Mouse (Mus musculus) layer of hippocampus, postnatal 10 days (tissue): Measurements from ENCODE around the gene Gm21731. TPM values are rescaled to one million over a fixed set of nuclear protein-coding genes. Genes with fewer than 3 reads are reported as not detected.
"Not testable (repeated sequence)": the region's sequence is repeated elsewhere in the genome, so short reads cannot be mapped to it uniquely, and the experiment has no call there.

ENCODE experiments used
- DNase-seq, 2 experiments: peaks; one replicate each; pipeline ENCODE4 v3.0.0; 2021; ENCODE audit warnings: low spot score in 2 of 2
- long read RNA-seq: library from polyadenylated mRNA; stranded (forward); transcript quantifications from one replicate; pipeline ENCODE4 v2.0.0, GENCODE M21; 2023
- total RNA-seq, 2 experiments: library from RNA; stranded (reverse); gene quantifications; 2 replicates each; pipeline ENCODE4 v1.2.3; 2021

Gm21731 gene
- not detected for total RNA-seq
- long read RNA-seq: 0 reads

- not testable (repeated sequence) for DNase-seq
Measured at GRCm38 (mm10) chr13:120238811-120239210, at the start of gene Gm21731. Gene Gm21731 (plus strand): TSS chr13:120239111.

DNA sequence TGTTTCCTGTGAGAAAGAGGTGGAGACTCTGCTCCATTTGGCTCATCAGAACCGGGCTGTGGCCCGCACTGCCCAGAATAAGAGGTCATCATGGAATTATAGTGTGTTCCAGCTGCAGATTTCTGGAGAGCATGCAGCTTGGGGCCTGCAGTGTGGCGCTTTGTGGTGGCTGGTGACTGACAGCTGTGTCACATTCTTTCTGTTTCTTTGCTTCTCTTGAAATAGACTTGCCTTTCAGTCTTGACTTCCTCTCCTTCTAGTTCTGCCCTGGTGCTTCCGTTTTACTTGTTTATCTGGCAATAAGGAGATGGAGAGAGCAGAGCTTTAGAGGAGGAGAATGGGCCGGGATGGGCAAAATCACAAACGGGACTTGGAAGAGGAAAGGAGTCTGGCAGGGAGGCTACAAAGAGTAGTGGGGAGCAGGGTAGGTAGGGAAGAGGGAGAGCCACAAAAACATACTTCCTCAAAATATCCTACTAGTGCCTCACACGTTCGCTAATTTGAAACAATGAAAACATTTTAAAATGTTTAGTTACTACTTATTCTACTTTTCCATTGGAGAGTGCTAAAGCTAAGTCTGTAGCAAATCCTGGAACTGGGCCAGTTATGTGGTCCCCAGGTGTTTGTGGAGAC is 42.6 kb upstream of the Gm21731 start:
- not testable (repeated sequence) for DNase-seq

- DNase-seq: not testable (repeated sequence)
Measured at GRCm38 (mm10) chr13:120215847-120216246, 23.1 kb upstream of the Gm21731 start, which contains the start of gene Gm21762. Gene Gm21762 (minus strand): TSS chr13:120215947.

- DNase-seq: not testable (repeated sequence)
Measured at GRCm38 (mm10) chr13:120220922-120221321, 18.0 kb upstream of the Gm21731 start.

DNA sequence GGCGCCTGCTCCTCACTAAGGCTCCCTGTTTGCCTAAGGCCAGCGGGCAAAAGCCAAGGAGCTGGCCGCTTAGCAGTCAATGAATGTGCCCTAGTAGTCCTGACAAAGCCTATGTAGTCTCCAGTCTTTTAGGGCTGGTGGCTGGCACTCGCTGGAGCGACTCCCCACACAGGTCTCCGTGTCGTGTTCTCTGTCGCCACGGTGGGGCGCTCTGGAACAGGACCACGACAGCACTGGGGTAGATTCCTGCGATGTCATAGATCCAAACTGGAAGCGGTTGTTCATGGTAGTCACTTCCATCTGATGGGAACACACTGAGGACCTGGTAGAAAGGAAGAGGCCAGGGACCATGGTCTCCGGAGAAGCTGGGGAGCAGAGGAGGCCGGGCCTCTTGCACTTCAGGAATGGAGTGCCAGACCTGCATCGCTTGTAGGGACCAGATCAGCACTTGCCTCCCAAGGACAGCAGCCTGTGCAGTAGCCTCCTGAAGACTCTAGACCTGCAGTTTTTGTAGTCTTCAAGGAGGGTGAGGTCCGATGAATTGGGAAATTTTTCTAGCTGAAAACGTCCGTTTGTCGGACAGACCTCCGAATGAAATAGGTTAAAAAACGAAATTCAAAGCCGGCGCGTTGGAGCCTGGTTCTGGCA is 15.8 kb upstream of the Gm21731 start:
- not testable (repeated sequence) for DNase-seq

DNA sequence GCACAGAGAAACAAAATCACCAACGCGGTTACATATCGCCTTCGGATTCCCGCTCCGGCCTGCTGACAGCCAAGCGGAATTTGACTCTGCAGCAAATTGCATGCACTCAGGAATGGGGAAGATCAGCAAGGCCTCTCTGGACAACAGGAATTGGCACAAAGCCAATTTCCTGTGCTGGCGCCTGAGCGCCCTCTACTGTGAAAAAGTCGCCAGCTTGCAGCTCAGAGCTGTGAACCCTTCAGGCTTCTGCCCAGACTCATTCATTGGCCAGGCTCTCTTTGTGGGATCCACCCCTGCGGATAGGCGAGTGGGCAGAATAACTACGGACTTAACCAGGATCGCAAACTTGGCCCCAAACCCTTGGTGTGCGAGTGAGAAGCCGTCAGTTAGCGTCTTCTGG is 7.1 kb upstream of the Gm21731 start:
- DNase-seq: not testable (repeated sequence)

DNA sequence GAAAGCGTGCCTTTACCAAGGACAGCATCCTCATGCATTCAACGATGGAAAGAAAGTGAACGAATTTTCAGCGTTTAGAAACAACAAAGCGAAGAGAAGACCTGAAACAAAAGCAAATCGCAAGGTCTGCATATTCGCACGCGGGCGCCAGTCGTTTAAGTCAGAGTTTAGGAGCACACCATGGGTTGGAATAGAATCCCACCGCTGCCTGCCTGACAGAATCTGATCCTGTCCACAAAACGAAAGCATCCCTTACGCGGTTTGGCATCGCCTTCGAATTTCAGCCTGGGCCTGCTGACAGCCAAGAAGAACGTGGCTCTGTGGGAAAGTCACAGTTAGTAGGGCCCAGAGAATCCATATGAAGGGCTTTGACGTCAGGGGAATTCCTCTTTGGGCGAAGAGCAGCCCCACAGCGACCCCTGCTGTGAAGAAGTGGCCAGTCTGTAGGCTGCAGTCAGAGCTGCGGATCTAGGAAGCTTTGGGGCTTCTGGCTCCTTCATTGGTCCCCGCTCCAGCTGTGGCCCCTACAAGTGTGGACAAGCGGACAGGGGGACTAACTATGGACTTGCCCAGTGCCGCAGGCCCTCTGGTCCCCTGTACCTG is 6.4 kb upstream of the Gm21731 start:
- not testable (repeated sequence) for DNase-seq

- DNase-seq: not testable (repeated sequence)
Measured at GRCm38 (mm10) chr13:120251208-120251924, 12.5 kb downstream of the Gm21731 start.

DNA sequence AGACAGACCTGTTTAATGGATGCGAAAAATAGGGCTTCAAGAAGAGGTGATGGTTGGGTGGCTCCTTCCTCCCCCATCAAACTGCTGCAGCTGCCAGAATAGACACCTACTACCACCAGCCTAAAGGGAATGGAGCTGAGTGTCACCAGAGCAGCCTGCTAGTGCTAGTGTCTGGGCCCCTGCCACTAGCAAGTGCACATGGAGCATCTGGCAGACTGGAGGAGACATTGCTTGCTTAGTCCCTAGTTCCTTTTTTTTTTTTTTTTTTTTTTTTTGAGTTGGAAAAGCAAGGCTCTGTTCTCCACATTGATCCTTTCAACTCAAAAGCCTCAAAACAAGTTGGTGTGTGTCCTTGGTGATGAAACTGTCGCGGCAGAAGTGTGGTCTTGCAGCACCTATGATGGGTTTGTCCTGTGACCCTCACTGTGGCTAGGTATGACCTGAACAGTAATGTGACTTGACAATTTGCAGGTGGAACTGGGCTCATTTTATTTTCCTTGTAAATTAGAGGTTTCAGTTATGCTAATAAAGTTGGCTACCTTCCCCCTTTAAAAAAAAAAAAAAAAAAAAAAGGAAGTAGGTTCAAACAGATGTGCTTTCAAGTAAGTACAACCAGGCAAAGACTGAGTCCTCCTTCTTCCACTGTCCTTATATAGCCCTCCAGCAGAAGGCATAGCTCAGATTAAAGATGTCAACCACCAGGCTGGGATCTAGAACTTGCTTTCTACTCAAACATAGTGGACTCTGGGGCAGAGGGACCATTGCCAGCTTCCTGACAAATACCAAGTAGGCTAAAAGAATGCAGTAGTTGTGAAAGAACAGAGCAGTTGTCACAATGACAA is 20.1 kb downstream of the Gm21731 start:
- not testable (repeated sequence) for DNase-seq

DNA sequence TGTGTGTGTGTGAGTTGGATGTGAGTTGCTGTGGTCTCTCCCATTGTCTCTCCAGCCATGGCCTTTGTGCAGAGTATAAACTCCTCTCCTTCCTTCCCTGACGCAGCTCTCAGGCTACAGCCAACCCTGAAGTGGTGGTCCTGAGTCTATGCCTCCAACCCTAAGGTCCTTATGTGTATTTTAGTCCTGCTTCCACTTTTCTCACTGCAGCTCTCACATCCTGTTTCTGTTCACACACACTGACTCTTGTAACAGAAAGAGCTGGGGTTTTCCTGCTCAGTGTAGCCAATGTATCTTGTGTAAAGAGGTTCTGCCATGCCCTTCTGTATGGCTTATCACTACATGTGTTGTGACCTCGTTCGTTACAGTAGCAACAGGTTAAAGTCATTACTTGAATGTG is 20.8 kb downstream of the Gm21731 start:
- DNase-seq: not testable (repeated sequence)

DNA sequence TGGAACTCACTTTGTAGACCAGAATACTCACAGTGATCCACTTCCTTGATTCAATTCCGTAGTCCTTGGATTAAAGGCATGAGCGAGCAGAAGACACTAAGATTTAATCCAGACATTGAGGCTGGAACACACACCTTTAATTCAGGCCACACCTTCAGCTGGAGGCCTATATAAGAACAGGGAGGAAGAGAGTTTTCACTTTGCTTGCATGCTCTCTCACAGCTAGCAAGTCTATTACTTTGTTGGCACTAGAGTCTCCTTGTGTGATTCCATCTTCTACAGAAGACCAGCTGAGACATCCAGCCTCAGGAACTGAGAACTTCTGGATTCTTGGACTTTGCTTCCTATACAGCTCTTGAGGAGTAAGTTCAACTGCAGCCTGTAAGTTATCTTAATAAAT is 24.0 kb downstream of the Gm21731 start, which contains the start of gene AF067061:
AF067061 (plus strand) TSS at position 245 of the 400 bp plus-strand sequence.
- DNase-seq: not testable (repeated sequence)

GRCm38 (mm10) chr13:120277837-120278236 is 38.9 kb downstream of the Gm21731 start:
- DNase-seq: not testable (repeated sequence)

DNA sequence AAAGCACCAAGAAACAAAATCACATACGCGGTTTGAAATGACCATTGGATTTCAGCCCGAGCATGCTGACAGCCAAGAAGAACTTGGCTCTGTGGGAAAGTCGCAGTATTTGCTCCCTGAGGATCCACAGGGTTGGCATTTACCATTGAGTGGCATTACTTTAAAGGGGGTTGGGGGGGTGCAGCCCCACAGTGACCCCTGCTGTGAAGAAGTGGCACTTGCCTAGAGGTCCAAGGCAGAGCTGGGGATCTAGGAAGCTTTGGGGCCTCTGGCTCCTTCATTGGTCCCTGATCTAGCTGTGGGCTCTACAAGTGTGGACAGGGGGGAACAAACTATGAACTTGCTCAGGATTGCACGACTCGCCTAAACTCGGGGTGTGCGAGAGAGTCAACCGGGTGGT is 39.9 kb downstream of the Gm21731 start:
- DNase-seq: no peak

Other genes starting within 250 kb of the Gm21731 start
- gene Gm36079, start 212.1 kb upstream of the Gm21731 start, total RNA-seq: not detected
- gene Gm21188, start 186.9 kb upstream of the Gm21731 start, total RNA-seq: under 1 TPM in 1 of 2 experiments, not detected in 1; 0.21 TPM
- gene Gm20767, start 98.9 kb upstream of the Gm21731 start, total RNA-seq: not detected
- gene Gm21818, start 66.7 kb upstream of the Gm21731 start, total RNA-seq: not detected
- not detected for gene Gm21762, start 23.2 kb upstream of the Gm21731 start, total RNA-seq
- not detected for gene AF067061, start 24.0 kb downstream of the Gm21731 start, total RNA-seq
- not detected for gene BC147527, start 61.3 kb downstream of the Gm21731 start, total RNA-seq
- gene Tcstv3, start 77.8 kb downstream of the Gm21731 start, total RNA-seq: not detected